ENCODE assay signal across 9 mouse cellular contexts in genomic region chr2:167834605-167835004, GRCm38 (mm10).
DNase-seq lines count a peak whose midpoint lies in the region; ATAC-seq lines count a peak whose summit lies in the region.
"Had no signal": no experiment of that assay in that cellular context is flagged by ENCODE, and none has a peak within 500 bp of the region (broad histone marks: within the 10 kb centered on the region; RNA-seq: fewer than 3 reads in every experiment).

No protein-coding gene starts in this region.

- no peak overlapping the region for H3K9ac ChIP-seq in kidney, embryonic 16.5 days (replicated peaks; ENCODE audit: low read length)

- DNase-seq in adrenal gland, adult 2 months, result peak; percentile 70
- DNase-seq in adrenal gland, postnatal 4 days (ENCODE audit: low spot score in 2 of 2), result no peak
- DNase-seq in retina, postnatal 1 day, result peak; percentile 37
- no peak for DNase-seq in retina, embryonic 14.5 days (ENCODE audit: low spot score)
- DNase-seq in ovary, postnatal 14 days (ENCODE audit: low spot score), result peak; percentile 65

- H3K4me3 ChIP-seq in kidney, embryonic 16.5 days (ENCODE audit: low read length), result no peak overlapping the region
- H3K4me3 ChIP-seq: megakaryocyte, embryonic 14.5 days had no signal

- ATAC-seq in kidney, embryonic 16.5 days (ENCODE audit: low FRiP score, low TSS enrichment), result no peak
- no peak for ATAC-seq in erythroid progenitor cell, adult 5-6 weeks (replicated peaks; ENCODE audit: low FRiP score, poor library complexity, severe bottlenecking)
- no peak for ATAC-seq in cerebellum, adult (ENCODE audit: insufficient number of reproducible peaks, low FRiP score, low TSS enrichment)

- H3K9me3 ChIP-seq in kidney, embryonic 16.5 days (ENCODE audit: low read length), result no peaks in the 10 kb centered on the region

- peak overlapping the region; percentile 69 for H3K27ac ChIP-seq in kidney, embryonic 16.5 days (ENCODE audit: low read length)

- H3K4me2 ChIP-seq in kidney, embryonic 16.5 days (replicated peaks; ENCODE audit: low read depth, low read length), result no peak overlapping the region

- 67% methylated on average over 8 of the region's 8 CpGs for WGBS in kidney, embryonic 16.5 days

- no peaks in the 10 kb centered on the region for H3K27me3 ChIP-seq in kidney, embryonic 16.5 days (ENCODE audit: insufficient read depth, low read length)

- H3K36me3 ChIP-seq in kidney, embryonic 16.5 days (ENCODE audit: insufficient read depth, low read length), result no peaks in the 10 kb centered on the region

- H3K4me1 ChIP-seq in kidney, embryonic 16.5 days (ENCODE audit: insufficient read depth, low read length), result peaks cover 17% of the 10 kb centered on the region

Comparison
In these comparisons a context has a peak if more than half of its experiments do, and no peak if none do; other contexts are left out.
1. DNase-seq: peak in adrenal gland, adult 2 months (single experiment), retina, postnatal 1 day (single experiment) and ovary, postnatal 14 days (single experiment); none in adrenal gland, postnatal 4 days (0 of 2) and retina, embryonic 14.5 days (single experiment).